Mouse (Mus musculus): ENCODE measurements around the gene Me3.

- TF ChIP-seq CTCF (IDR thresholded peaks at IDR 0.05; ENCODE audit: insufficient read depth, low read depth, low read length) (no peak), POLR2A (IDR thresholded peaks at IDR 0.05; ENCODE audit: insufficient read depth, low read depth, low read length) (no peak)
These were observed 211.3 kb downstream of the Me3 start for GRCm38 (mm10) chr7:89843533-89843932.
